Mouse (Mus musculus): ENCODE results near the gene Dcp1b. TPM values are rescaled to one million over a fixed set of nuclear protein-coding genes. Genes with fewer than 3 reads are reported as not detected.
"Not testable (repeated sequence)": the region's sequence is repeated elsewhere in the genome, so short reads cannot be mapped to it uniquely, and the experiment has no call there.

The Dcp1b gene
- polyA plus RNA-seq, 1 experiment from 2014 or later: 4.2 TPM

GRCm38 (mm10) chr6:119196382-119197305 lies 21.6 kb downstream of the Dcp1b start, which contains the start of gene Cacna1c:
Gene Cacna1c (minus strand): TSS chr6:119196418.
- Histone ChIP-seq H3K4me2 (no peak within 1 kb of the TSS), H3K27ac (peak within 1 kb of the TSS; percentile 1; the same call in 1 of the 2 replicates), H3K9ac (no peak within 1 kb of the TSS), H3K4me1 (peaks cover 19% of the 10 kb centered on the region), H3K36me3 (peaks cover 33% of the 10 kb centered on the region), H3K4me3 (no peak within 1 kb of the TSS), H3K9me3 (replicated peaks) (no peaks in the 10 kb centered on the region), H3K27me3 (replicated peaks) (no peaks in the 10 kb centered on the region)
- WGBS (ENCODE audit: insufficient replicate concordance): 57% methylated on average over 17 of the region's 17 CpGs
- ATAC-seq: 0 out of 2 replicates have a peak, but pooled peaks have one; percentile 18

GRCm38 (mm10) chr6:119198534-119199273 lies 23.7 kb downstream of the Dcp1b start:
- no peaks in the 10 kb centered on the region for H3K9me3 ChIP-seq (replicated peaks)
- H3K9ac ChIP-seq: no peak overlapping the region
- H3K4me3 ChIP-seq: no peak overlapping the region
- 60% methylated on average over 15 of the region's 15 CpGs for WGBS (ENCODE audit: insufficient replicate concordance)
- no peaks in the 10 kb centered on the region for H3K27me3 ChIP-seq (replicated peaks)
- no peak overlapping the region for H3K4me2 ChIP-seq
- ATAC-seq: no peak
- H3K4me1 ChIP-seq: peaks cover 19% of the 10 kb centered on the region
- peaks cover 24% of the 10 kb centered on the region for H3K36me3 ChIP-seq
- H3K27ac ChIP-seq: no peak overlapping the region

GRCm38 (mm10) chr6:119199274-119199879 lies 24.3 kb downstream of the Dcp1b start:
- H3K27me3 ChIP-seq (replicated peaks): no peaks in the 10 kb centered on the region
- no peak overlapping the region for H3K27ac ChIP-seq
- H3K4me1 ChIP-seq: peaks cover 19% of the 10 kb centered on the region
- H3K4me3 ChIP-seq: no peak overlapping the region
- ATAC-seq: no peak
- H3K36me3 ChIP-seq: peaks cover 23% of the 10 kb centered on the region
- no peaks in the 10 kb centered on the region for H3K9me3 ChIP-seq (replicated peaks)
- no peak overlapping the region for H3K9ac ChIP-seq
- no peak overlapping the region for H3K4me2 ChIP-seq
- 60% methylated on average over 8 of the region's 8 CpGs for WGBS (ENCODE audit: insufficient replicate concordance)

GRCm38 (mm10) chr6:119200362-119200761 lies 25.3 kb downstream of the Dcp1b start:
- WGBS (ENCODE audit: insufficient replicate concordance): 64% methylated on average over 5 of the region's 5 CpGs
- H3K27ac ChIP-seq: no peak overlapping the region

GRCm38 (mm10) chr6:119201575-119201974 lies 26.5 kb downstream of the Dcp1b start:
- Histone ChIP-seq H3K27ac (no peak overlapping the region), H3K4me1 (peaks cover 13% of the 10 kb centered on the region)

More at GRCm38 (mm10) chr6:119200362-119200761, 25.3 kb downstream of the Dcp1b start:
- Histone ChIP-seq H3K4me2 (no peak overlapping the region), H3K9me3 (replicated peaks) (no peaks in the 10 kb centered on the region), H3K27me3 (replicated peaks) (no peaks in the 10 kb centered on the region), H3K4me1 (peaks cover 19% of the 10 kb centered on the region), H3K4me3 (no peak overlapping the region), H3K36me3 (peaks cover 23% of the 10 kb centered on the region), H3K9ac (no peak overlapping the region)
- 0 out of 2 replicates have a peak, but pooled peaks have one; percentile 60 for ATAC-seq

GRCm38 (mm10) chr6:119204286-119204685 lies 29.2 kb downstream of the Dcp1b start:
- ATAC-seq: no peak
- Histone ChIP-seq H3K4me1 (0 out of 2 replicates have a peak, but pooled peaks cover 1% of the 10 kb centered on the region), H3K27me3 (replicated peaks) (no peaks in the 10 kb centered on the region), H3K36me3 (peaks cover 21% of the 10 kb centered on the region), H3K9ac (no peak overlapping the region), H3K9me3 (replicated peaks) (no peaks in the 10 kb centered on the region), H3K4me2 (no peak overlapping the region), H3K4me3 (no peak overlapping the region), H3K27ac (no peak overlapping the region)
- 79% methylated on average over 7 of the region's 7 CpGs for WGBS (ENCODE audit: insufficient replicate concordance)

More at GRCm38 (mm10) chr6:119201575-119201974, 26.5 kb downstream of the Dcp1b start:
- no peaks in the 10 kb centered on the region for H3K9me3 ChIP-seq (replicated peaks)
- H3K4me2 ChIP-seq: no peak overlapping the region
- H3K36me3 ChIP-seq: peaks cover 23% of the 10 kb centered on the region
- ATAC-seq: no peak
- H3K27me3 ChIP-seq (replicated peaks): no peaks in the 10 kb centered on the region
- no peak overlapping the region for H3K4me3 ChIP-seq
- no peak overlapping the region for H3K9ac ChIP-seq
- WGBS (ENCODE audit: insufficient replicate concordance): 83% methylated on average over 4 of the region's 4 CpGs

- WGBS (ENCODE audit: insufficient replicate concordance): 75% methylated on average over 3 of the region's 3 CpGs
- Histone ChIP-seq H3K4me3 (no peak overlapping the region), H3K36me3 (peaks cover 21% of the 10 kb centered on the region), H3K27ac (no peak overlapping the region), H3K9me3 (replicated peaks) (no peaks in the 10 kb centered on the region), H3K4me2 (no peak overlapping the region), H3K4me1 (no peaks in the 10 kb centered on the region), H3K27me3 (replicated peaks) (no peaks in the 10 kb centered on the region), H3K9ac (no peak overlapping the region)
- ATAC-seq: no peak
Measured at GRCm38 (mm10) chr6:119204915-119205314, 29.9 kb downstream of the Dcp1b start.

GRCm38 (mm10) chr6:119206006-119206405 lies 31.0 kb downstream of the Dcp1b start:
- WGBS (ENCODE audit: insufficient replicate concordance): 79% methylated on average over 7 of the region's 7 CpGs
- not testable (repeated sequence) for H3K4me1 ChIP-seq; H3K27ac ChIP-seq; H3K4me2 ChIP-seq; H3K4me3 ChIP-seq; ATAC-seq; H3K27me3 ChIP-seq (replicated peaks); H3K9me3 ChIP-seq (replicated peaks); H3K9ac ChIP-seq
- H3K36me3 ChIP-seq: peaks cover 18% of the 10 kb centered on the region

GRCm38 (mm10) chr6:119213375-119213774 lies 38.3 kb downstream of the Dcp1b start:
- Histone ChIP-seq H3K4me3 (no peak overlapping the region), H3K27me3 (replicated peaks) (no peaks in the 10 kb centered on the region), H3K36me3 (peaks cover 38% of the 10 kb centered on the region), H3K4me1 (no peaks in the 10 kb centered on the region), H3K27ac (no peak overlapping the region), H3K9me3 (replicated peaks) (no peaks in the 10 kb centered on the region), H3K9ac (no peak overlapping the region), H3K4me2 (no peak overlapping the region)
- no peak for ATAC-seq
- 66% methylated on average over 5 of the region's 5 CpGs for WGBS (ENCODE audit: insufficient replicate concordance)

- no peak overlapping the region for H3K9ac ChIP-seq
- no peaks in the 10 kb centered on the region for H3K9me3 ChIP-seq (replicated peaks)
- no peak overlapping the region for H3K4me3 ChIP-seq
- H3K4me2 ChIP-seq: no peak overlapping the region
- peaks cover 38% of the 10 kb centered on the region for H3K36me3 ChIP-seq
- 75% methylated on average over 6 of the region's 6 CpGs for WGBS (ENCODE audit: insufficient replicate concordance)
- no peak for ATAC-seq
- H3K4me1 ChIP-seq: no peaks in the 10 kb centered on the region
- H3K27ac ChIP-seq: no peak overlapping the region
- H3K27me3 ChIP-seq (replicated peaks): no peaks in the 10 kb centered on the region
Measured at GRCm38 (mm10) chr6:119214190-119214589, 39.1 kb downstream of the Dcp1b start.

GRCm38 (mm10) chr6:119215040-119215613 lies 40.1 kb downstream of the Dcp1b start:
- H3K36me3 ChIP-seq: peaks cover 38% of the 10 kb centered on the region
- no peak overlapping the region for H3K27ac ChIP-seq
- no peak overlapping the region for H3K9ac ChIP-seq
- no peak for ATAC-seq
- no peaks in the 10 kb centered on the region for H3K27me3 ChIP-seq (replicated peaks)
- no peak overlapping the region for H3K4me3 ChIP-seq
- no peak overlapping the region for H3K4me2 ChIP-seq
- no peaks in the 10 kb centered on the region for H3K9me3 ChIP-seq (replicated peaks)
- WGBS (ENCODE audit: insufficient replicate concordance): 82% methylated on average over 10 of the region's 10 CpGs
- no peaks in the 10 kb centered on the region for H3K4me1 ChIP-seq
